Mouse (Mus musculus) adrenal gland, adult 2 months (tissue): ENCODE measurements around the gene Tcp11x2. TPM values are rescaled to one million over a fixed set of nuclear protein-coding genes. Genes with fewer than 3 reads are reported as not detected.

Source experiments
- DNase-seq: peaks from one replicate; pipeline ENCODE4 v3.0.0; 2021
- long read RNA-seq: library from polyadenylated mRNA; stranded (forward); transcript quantifications from one replicate; pipeline ENCODE4 v2.0.0, GENCODE M21; 2021
- polyA plus RNA-seq: library from polyadenylated mRNA; depleted of rRNA; stranded (reverse); fragments of >200 nt; gene quantifications from 2 replicates; pipeline ENCODE4 v1.2.3, GENCODE M21; 2012; rRNA removed
- total RNA-seq, 2 experiments: library from RNA; stranded (reverse); gene quantifications; 2 replicates each; pipeline ENCODE4 v1.2.3; 2021

Gene Tcp11x2
- total RNA-seq (not detected), polyA plus RNA-seq (not detected in 2 replicates)
- long read RNA-seq: 0 reads

DNA sequence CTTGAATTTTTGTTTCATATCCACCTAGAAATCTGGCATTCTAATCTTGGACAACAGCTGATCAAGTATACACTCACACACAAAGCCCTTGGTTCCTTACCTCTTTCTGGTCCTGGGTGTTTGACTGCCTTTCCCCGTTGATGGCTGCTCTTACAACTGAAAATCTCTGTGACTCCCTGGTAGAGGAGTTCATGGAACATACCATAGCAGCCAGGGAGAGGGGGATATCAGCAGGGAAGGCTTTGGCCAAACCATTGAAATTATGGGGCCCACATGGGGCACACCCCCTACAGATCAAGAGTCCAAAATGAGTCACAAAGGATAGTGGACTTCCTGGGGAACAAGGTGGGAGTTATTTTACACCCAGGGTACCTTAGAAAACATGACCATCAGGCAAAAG, at the start of gene Tcp11x2:
Tcp11x2 (minus strand) TSS at position 158 of the 400 bp plus-strand sequence.
- no peak for DNase-seq

- no peak for DNase-seq
These were observed 49.4 kb upstream of the Tcp11x2 start for GRCm38 (mm10) chrX:135743056-135743355.

DNA sequence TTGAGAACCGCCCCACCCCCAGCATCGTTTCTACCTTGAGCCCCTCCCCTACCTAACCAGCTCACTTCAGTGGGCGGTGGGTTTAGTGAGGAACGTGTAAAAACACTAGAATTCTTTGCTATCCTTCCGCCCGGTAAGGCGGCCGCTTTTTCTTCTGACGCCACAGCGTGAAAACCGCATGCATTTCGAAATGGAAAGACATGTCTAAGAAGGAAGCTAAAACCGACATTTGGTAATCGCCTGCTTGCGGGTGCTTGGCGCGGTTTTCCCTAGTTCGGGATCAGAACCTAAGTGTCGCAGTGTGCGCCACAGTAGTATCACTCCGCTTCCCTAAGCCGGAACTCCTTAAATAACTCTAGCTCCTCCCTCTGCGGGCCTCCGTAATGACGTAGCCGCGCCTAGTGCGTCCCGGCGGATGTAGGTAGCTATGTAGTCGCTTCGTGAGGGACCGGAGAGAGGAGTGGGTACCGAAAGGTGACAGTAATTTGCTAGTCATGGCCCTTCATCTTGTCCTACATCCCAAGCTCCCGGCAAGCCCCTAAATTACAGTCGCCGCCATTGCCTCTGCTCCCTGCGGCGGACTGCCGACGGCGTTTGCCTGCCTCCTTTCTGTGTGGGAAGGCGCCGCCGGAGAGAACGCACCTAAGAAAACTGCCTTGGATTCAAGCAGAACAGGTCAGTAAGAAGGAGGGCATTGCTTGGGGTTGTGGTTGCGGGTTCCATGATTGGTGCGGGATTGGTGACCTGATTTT, 48.9 kb upstream of the Tcp11x2 start, which contains the start of the genes Armcx5 and Gprasp1:
Armcx5 (plus strand) TSS at position 430 of the 752 bp plus-strand sequence.
Gprasp1 (plus strand) TSS at position 430 of the 752 bp plus-strand sequence.
- peak; percentile 91 for DNase-seq

GRCm38 (mm10) chrX:135738730-135739520, 45.3 kb upstream of the Tcp11x2 start:
- no peak for DNase-seq

DNA sequence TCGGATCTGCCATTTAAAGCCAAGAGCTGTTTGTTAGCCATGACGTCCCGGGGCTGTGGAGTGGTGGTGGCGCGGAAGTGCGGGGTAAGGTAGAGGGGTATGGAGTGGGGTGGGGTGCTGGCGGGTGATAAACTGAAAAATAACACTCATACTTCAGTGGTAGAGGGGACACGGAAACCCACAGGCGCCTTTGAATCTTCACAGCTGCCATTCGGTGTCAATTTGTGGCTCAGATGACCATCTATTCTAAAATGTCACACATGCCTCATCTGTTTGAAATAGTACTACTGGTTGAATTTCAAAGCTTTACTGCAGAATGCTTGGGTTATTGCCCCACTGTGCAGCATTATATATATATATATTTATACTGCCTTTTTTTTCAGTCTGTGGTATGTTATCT, 31.6 kb upstream of the Tcp11x2 start, which contains the start of gene Tmsb15a:
Tmsb15a (minus strand) TSS at position 101 of the 400 bp plus-strand sequence.
- DNase-seq: no peak

GRCm38 (mm10) chrX:135712845-135713244, 19.3 kb upstream of the Tcp11x2 start:
- DNase-seq: no peak

DNA sequence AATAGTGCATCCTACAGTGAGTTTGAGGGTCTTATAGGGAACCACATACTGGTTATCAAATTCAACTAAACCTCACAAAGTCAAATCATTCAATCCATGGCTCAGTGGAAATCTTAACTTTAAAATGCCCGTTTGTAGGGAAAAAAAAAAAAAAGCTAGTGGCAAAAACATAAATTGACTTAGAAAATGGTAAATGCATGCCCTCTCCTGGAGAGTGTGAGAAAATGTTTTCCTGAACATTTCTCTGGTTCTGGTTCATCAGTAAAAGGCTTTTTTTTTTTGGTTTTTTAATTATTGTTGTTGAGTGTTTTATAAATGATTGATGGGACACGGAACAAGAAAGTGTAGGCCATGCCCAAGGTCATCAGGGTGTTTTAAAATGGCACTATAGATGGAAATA, 10.8 kb upstream of the Tcp11x2 start:
- no peak for DNase-seq

DNA sequence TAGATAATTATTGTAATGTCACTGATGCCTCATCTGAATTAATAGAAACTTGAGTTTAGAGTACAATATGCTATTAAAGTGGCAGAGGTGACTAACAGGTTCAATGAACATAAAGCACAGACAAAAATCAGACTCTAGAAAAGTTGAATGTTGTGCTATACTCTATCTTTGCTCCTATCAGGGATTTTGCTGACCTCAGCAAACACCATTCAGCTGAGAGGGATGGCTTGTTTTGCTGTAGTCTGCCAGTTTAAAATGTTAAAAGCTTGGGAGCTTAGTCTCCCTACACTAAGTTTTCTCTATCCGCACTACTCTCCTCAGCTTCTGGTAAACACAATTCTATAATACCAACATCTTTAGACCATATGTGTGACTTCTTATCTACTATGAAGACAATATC, 9.5 kb upstream of the Tcp11x2 start:
- DNase-seq: no peak

GRCm38 (mm10) chrX:135687802-135688201, 5.8 kb downstream of the Tcp11x2 start:
- peak; percentile 6 for DNase-seq

- DNase-seq: no peak
These were observed 11.7 kb downstream of the Tcp11x2 start for GRCm38 (mm10) chrX:135681858-135682257.

DNA sequence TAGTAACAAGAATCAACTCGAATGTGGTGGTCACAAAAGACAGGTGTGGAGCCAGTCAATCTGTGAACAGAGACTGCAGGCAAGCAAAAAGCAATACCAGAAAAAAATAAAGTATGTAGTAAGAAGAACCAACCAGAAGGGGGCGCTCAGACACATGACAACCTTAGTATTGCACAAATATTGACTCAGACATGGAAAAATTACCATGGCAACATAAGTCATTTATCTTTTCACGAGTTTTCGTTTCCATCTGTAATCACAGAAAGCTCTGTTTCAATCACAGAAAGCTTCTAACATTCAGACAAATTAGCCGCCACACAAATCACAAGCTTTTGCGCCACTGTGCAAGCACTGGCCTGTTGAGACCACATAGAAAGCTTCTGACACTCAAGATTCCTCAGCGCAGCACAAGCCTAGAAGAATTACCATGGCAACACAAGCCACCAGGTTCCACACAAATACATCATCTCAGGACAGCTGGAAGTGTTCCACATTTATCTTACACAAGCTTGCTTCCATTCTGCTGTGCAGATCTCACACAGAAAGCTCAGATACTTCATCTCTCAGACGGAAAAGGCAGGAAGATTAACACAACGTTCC, 41.3 kb downstream of the Tcp11x2 start:
- DNase-seq: peak; percentile 2

DNA sequence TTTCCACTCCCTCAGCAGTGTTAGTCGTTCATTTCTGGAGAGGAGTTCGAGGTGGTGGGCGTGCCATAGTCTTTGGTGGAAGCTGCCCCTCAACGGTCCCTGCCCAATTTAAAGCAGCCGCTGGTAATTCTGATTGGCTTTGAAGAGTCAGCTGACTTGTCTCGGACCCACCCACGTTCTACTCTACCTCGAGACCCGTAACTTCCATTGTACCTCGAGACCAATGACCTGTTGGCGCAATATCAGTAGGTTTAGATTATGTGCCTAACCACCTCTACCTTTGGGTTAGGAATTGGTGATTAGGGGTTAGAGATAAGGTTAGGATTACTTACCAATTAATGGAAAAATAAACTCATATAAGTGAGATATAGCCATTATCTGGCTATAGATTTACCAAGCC, 66.0 kb downstream of the Tcp11x2 start, which contains the start of gene Prame:
Prame (minus strand) TSS at position 101 of the 400 bp plus-strand sequence.
- no peak for DNase-seq

Other genes with a start within 250 kb of the Tcp11x2 start
- not detected for gene AV320801, start 199.2 kb downstream of the Tcp11x2 start, total RNA-seq
- gene AV320801, start 199.2 kb downstream of the Tcp11x2 start, polyA plus RNA-seq: not detected in 2 replicates
- not detected for gene Nxf7, start 95.0 kb downstream of the Tcp11x2 start, total RNA-seq
- gene Nxf7, start 95.0 kb downstream of the Tcp11x2 start, polyA plus RNA-seq: not detected in 2 replicates
- gene Prame, start 66.1 kb downstream of the Tcp11x2 start, total RNA-seq: not detected
- gene Prame, start 66.1 kb downstream of the Tcp11x2 start, polyA plus RNA-seq: not detected in 2 replicates
- 1 to 10 TPM in 1 of 2 experiments, not detected in 1; 4.4 TPM for gene Tmsb15a, start 31.5 kb upstream of the Tcp11x2 start, total RNA-seq
- not detected in 2 replicates for gene Tmsb15a, start 31.5 kb upstream of the Tcp11x2 start, polyA plus RNA-seq
- gene Armcx5, start 48.9 kb upstream of the Tcp11x2 start, total RNA-seq: 10 to 100 TPM in 1 of 2 experiments, 1 to 10 TPM in 1; 9.8 to 24.1 TPM
- gene Armcx5, start 48.9 kb upstream of the Tcp11x2 start, polyA plus RNA-seq: 0.38 and 0.57 TPM in 2 replicates
- 100 to 1,000 TPM in 1 of 2 experiments, 10 to 100 TPM in 1; 66.2 to 130 TPM for gene Gprasp1, start 48.9 kb upstream of the Tcp11x2 start, total RNA-seq
- gene Gprasp1, start 48.9 kb upstream of the Tcp11x2 start, polyA plus RNA-seq: 28.7 and 38.8 TPM in 2 replicates
- 10 to 100 TPM; 15.4 to 24.2 TPM for gene Bhlhb9, start 103.8 kb upstream of the Tcp11x2 start, total RNA-seq
- 2.2 and 4.5 TPM in 2 replicates for gene Bhlhb9, start 103.8 kb upstream of the Tcp11x2 start, polyA plus RNA-seq
- 10 to 100 TPM; 21.9 to 30.6 TPM for gene Gprasp2, start 145.2 kb upstream of the Tcp11x2 start, total RNA-seq
- gene Gprasp2, start 145.2 kb upstream of the Tcp11x2 start, polyA plus RNA-seq: 10.2 and 21.5 TPM in 2 replicates